11 mouse cellular contexts compared by ENCODE assay signal in the genomic region with DNA sequence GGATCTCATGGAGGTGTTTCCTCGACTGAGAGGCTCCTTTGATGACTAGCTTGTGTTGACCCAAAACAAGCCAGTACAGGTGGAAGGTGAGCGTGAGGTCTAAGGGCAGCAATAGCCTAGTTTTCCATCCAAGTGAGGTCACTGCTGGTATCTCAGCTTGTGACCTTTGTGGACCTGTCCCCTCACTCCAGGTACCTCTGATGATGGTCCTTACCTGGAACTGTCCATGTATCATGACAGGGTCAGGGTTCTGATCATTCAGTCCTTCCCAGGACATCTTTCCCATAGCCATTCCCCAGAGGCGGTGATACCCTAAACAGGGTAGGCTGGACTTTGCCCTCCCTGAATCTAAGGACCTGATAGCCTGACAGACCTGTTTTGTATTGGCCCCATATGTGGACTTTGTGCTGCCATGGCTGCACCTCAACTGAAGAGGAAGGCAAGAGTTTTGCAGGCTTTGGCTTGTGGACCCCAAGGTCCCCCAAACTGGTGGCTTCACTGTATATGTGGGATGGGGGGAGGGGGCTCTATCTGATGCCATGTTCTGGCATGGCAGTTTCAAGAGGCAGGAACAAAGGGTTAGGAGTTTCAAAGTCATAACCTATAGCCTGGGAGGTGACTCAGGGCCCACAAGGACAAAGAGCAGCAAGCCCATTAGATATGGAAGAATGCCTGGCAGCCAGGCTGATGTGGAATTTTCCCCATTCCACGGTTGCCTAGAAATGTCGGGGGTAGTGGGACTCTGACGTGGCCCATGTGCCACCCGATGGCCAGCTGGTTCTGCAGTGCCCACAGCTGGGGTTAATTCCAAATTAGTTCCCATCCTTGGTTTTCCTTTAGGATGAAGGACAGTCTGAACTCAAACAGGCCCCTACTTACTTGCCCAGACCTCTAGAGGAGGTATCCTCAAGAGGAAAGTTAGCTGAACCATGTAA. TPM values are rescaled to one million over a fixed set of nuclear protein-coding genes. Genes with fewer than 3 reads are reported as not detected.
DNase-seq lines count a peak whose midpoint lies in the region; ATAC-seq lines count a peak whose summit lies in the region.
"Had no signal": no experiment of that assay in that cellular context is flagged by ENCODE, and none has a peak within 500 bp of the region (broad histone marks: within the 10 kb centered on the region; RNA-seq: fewer than 3 reads in every experiment).

No protein-coding gene starts in this region.

- intact Hi-C loops in gastrocnemius, postnatal 36 days (cut with DNase I), result no loop called here

- H3K4me3 ChIP-seq in hindbrain, embryonic 10.5 days, result peak overlapping the region; percentile 55; the same call in 1 of the 2 replicates
- H3K4me3 ChIP-seq in hindbrain, embryonic 11.5 days (ENCODE audit: low read depth, low read length), result no peak overlapping the region
- H3K4me3 ChIP-seq in embryonic facial prominence, embryonic 14.5 days (ENCODE audit: low read depth, low read length), result no peak overlapping the region
- peak overlapping the region; percentile 51 for H3K4me3 ChIP-seq in kidney, embryonic 16.5 days (ENCODE audit: low read length)
- H3K4me3 ChIP-seq in neural tube, embryonic 13.5 days, result no peak overlapping the region

- ATAC-seq in hindbrain, embryonic 11.5 days (ENCODE audit: low FRiP score), result no peak
- ATAC-seq in embryonic facial prominence, embryonic 14.5 days (ENCODE audit: low read depth), result no peak
- ATAC-seq in kidney, embryonic 16.5 days (ENCODE audit: low FRiP score, low TSS enrichment), result no peak
- no peak for ATAC-seq in neural tube, embryonic 13.5 days (ENCODE audit: low read depth)

- no peaks in the 10 kb centered on the region for H3K9me3 ChIP-seq in hindbrain, embryonic 10.5 days
- H3K9me3 ChIP-seq in hindbrain, embryonic 11.5 days (ENCODE audit: control insufficient read depth, low read length), result no peaks in the 10 kb centered on the region
- no peaks in the 10 kb centered on the region for H3K9me3 ChIP-seq in embryonic facial prominence, embryonic 14.5 days (ENCODE audit: control insufficient read depth, low read length)
- H3K9me3 ChIP-seq in kidney, embryonic 16.5 days (ENCODE audit: low read length), result no peaks in the 10 kb centered on the region
- H3K9me3 ChIP-seq in neural tube, embryonic 13.5 days, result no peaks in the 10 kb centered on the region

- no peak overlapping the region; the same call in 1 of the 2 replicates for H3K4me2 ChIP-seq in hindbrain, embryonic 11.5 days (replicated peaks; ENCODE audit: low read depth, low read length)
- peak overlapping the region; percentile 72; the same call in 1 of the 2 replicates for H3K4me2 ChIP-seq in embryonic facial prominence, embryonic 14.5 days (ENCODE audit: low read depth, low read length)
- H3K4me2 ChIP-seq in kidney, embryonic 16.5 days (replicated peaks; ENCODE audit: low read depth, low read length), result peak overlapping the region; percentile 67
- H3K4me2 ChIP-seq in neural tube, embryonic 13.5 days, result peak overlapping the region; percentile 66; the same call in 1 of the 2 replicates

- 66% methylated on average over 7 of the region's 7 CpGs for WGBS in hindbrain, embryonic 10.5 days
- WGBS in hindbrain, embryonic 11.5 days, result 61% methylated on average over 7 of the region's 7 CpGs
- WGBS in embryonic facial prominence, embryonic 14.5 days, result 63% methylated on average over 7 of the region's 7 CpGs
- 72% methylated on average over 7 of the region's 7 CpGs for WGBS in kidney, embryonic 16.5 days
- WGBS in neural tube, embryonic 13.5 days, result 65% methylated on average over 7 of the region's 7 CpGs

- H3K27me3 ChIP-seq in hindbrain, embryonic 10.5 days (ENCODE audit: insufficient read depth, poor library complexity, severe bottlenecking), result peaks cover 23% of the 10 kb centered on the region
- 0 out of 2 replicates have a peak, but pooled peaks cover 2% of the 10 kb centered on the region for H3K27me3 ChIP-seq in hindbrain, embryonic 11.5 days (ENCODE audit: control insufficient read depth, insufficient read depth, low read length)
- H3K27me3 ChIP-seq in embryonic facial prominence, embryonic 14.5 days (replicated peaks; ENCODE audit: control insufficient read depth, insufficient read depth, low read length), result peaks cover 3% of the 10 kb centered on the region; the same call in 1 of the 2 replicates
- H3K27me3 ChIP-seq in kidney, embryonic 16.5 days (ENCODE audit: insufficient read depth, low read length), result peaks cover 9% of the 10 kb centered on the region; the same call in 1 of the 2 replicates
- peaks cover 9% of the 10 kb centered on the region for H3K27me3 ChIP-seq in neural tube, embryonic 13.5 days

- H3K36me3 ChIP-seq in hindbrain, embryonic 10.5 days, result peaks cover 41% of the 10 kb centered on the region
- H3K36me3 ChIP-seq in hindbrain, embryonic 11.5 days (ENCODE audit: control insufficient read depth, insufficient read depth, low read length), result 0 out of 2 replicates have a peak, but pooled peaks cover 3% of the 10 kb centered on the region
- H3K36me3 ChIP-seq in embryonic facial prominence, embryonic 14.5 days (ENCODE audit: control insufficient read depth, insufficient read depth, low read length), result peaks cover 28% of the 10 kb centered on the region
- H3K36me3 ChIP-seq in kidney, embryonic 16.5 days (ENCODE audit: insufficient read depth, low read length), result peaks cover 28% of the 10 kb centered on the region
- peaks cover 40% of the 10 kb centered on the region for H3K36me3 ChIP-seq in neural tube, embryonic 13.5 days

- H3K4me1 ChIP-seq in hindbrain, embryonic 10.5 days (replicated peaks), result peaks cover 32% of the 10 kb centered on the region
- H3K4me1 ChIP-seq in hindbrain, embryonic 11.5 days (replicated peaks; ENCODE audit: control insufficient read depth, insufficient read depth, low read length), result 0 out of 2 replicates have a peak, but pooled peaks cover 2% of the 10 kb centered on the region
- 0 out of 2 replicates have a peak, but pooled peaks cover 7% of the 10 kb centered on the region for H3K4me1 ChIP-seq in embryonic facial prominence, embryonic 14.5 days (ENCODE audit: control insufficient read depth, insufficient read depth, low read length)
- H3K4me1 ChIP-seq in kidney, embryonic 16.5 days (ENCODE audit: insufficient read depth, low read length), result peaks cover 19% of the 10 kb centered on the region; the same call in 1 of the 2 replicates
- peaks cover 18% of the 10 kb centered on the region for H3K4me1 ChIP-seq in neural tube, embryonic 13.5 days (replicated peaks)

- H3K27ac ChIP-seq in hindbrain, embryonic 10.5 days, result peak overlapping the region; percentile 66; the same call in 1 of the 2 replicates
- H3K27ac ChIP-seq in hindbrain, embryonic 11.5 days (ENCODE audit: low read depth, low read length), result no peak overlapping the region
- H3K27ac ChIP-seq in embryonic facial prominence, embryonic 14.5 days (replicated peaks; ENCODE audit: low read depth, low read length), result no peak overlapping the region
- H3K27ac ChIP-seq in kidney, embryonic 16.5 days (ENCODE audit: low read length), result peak overlapping the region; percentile 68
- no peak overlapping the region for H3K27ac ChIP-seq in neural tube, embryonic 13.5 days (replicated peaks)

- no peak for DNase-seq in hindbrain, embryonic 10.5 days (ENCODE audit: low spot score)
- no peak for DNase-seq in hindbrain, embryonic 11.5 days (ENCODE audit: low spot score)
- no peak for DNase-seq in embryonic facial prominence, embryonic 14.5 days (ENCODE audit: low spot score)
- DNase-seq in gastrocnemius, postnatal 36 days, result no peak
- no peak for DNase-seq in spleen, postnatal 14 days (ENCODE audit: low spot score in 2 of 2)
- DNase-seq in c-Kit-positive CD71-positive TER-119-positive erythroid progenitor cells, embryonic 14.5 days (ENCODE audit: low spot score), result no peak
- DNase-seq: cerebellum, adult 9-10 months had no signal

- H3K9ac ChIP-seq in hindbrain, embryonic 11.5 days (ENCODE audit: low read depth, low read length), result no peak overlapping the region
- no peak overlapping the region for H3K9ac ChIP-seq in embryonic facial prominence, embryonic 14.5 days (ENCODE audit: low read depth, low read length)
- H3K9ac ChIP-seq in kidney, embryonic 16.5 days (replicated peaks; ENCODE audit: low read length), result peak overlapping the region; percentile 70; the same call in 1 of the 2 replicates
- H3K9ac ChIP-seq in neural tube, embryonic 13.5 days, result no peak overlapping the region

RNA-seq across cellular contexts. Expression of a gene that starts 0.9 kb away (rescaled TPM):
- polyA plus RNA-seq in hindbrain, embryonic 10.5 days (2016; fragmentation: Nextera tagmentation; extraction: Ambion mirVana), result 1.1 and 1.3 TPM in 2 replicates
- 1.4 and 1.5 TPM in 2 replicates for polyA plus RNA-seq in hindbrain, embryonic 11.5 days (2014; fragmentation: Nextera tagmentation; extraction: Ambion mirVana)
- polyA plus RNA-seq in embryonic facial prominence, embryonic 14.5 days (2014; fragmentation: Nextera tagmentation; extraction: Ambion mirVana), result 3.2 and 3.3 TPM in 2 replicates
- 9.7 and 11.1 TPM in 2 replicates for polyA plus RNA-seq in kidney, embryonic 16.5 days (2015; fragmentation: Nextera tagmentation; extraction: Ambion mirVana)
- 4.0 and 4.3 TPM in 2 replicates for polyA plus RNA-seq in neural tube, embryonic 13.5 days (2015; fragmentation: Nextera tagmentation; extraction: Ambion mirVana)
- under 1 TPM; 0.26 to 0.42 TPM for total RNA-seq in gastrocnemius, postnatal 36 days (2021)

RNA-seq across cellular contexts. Expression of a gene that starts 6.0 kb away (rescaled TPM):
- polyA plus RNA-seq in hindbrain, embryonic 10.5 days (2016; fragmentation: Nextera tagmentation; extraction: Ambion mirVana), result 0.13 and 0.22 TPM in 2 replicates
- polyA plus RNA-seq in hindbrain, embryonic 11.5 days (2014; fragmentation: Nextera tagmentation; extraction: Ambion mirVana), result 0.17 and 0.19 TPM in 2 replicates
- polyA plus RNA-seq in embryonic facial prominence, embryonic 14.5 days (2014; fragmentation: Nextera tagmentation; extraction: Ambion mirVana), result not detected in 2 replicates
- polyA plus RNA-seq in kidney, embryonic 16.5 days (2015; fragmentation: Nextera tagmentation; extraction: Ambion mirVana), result 0.31 and 0.49 TPM in 2 replicates
- 0.17 TPM in 1 of 2 replicates, not detected in the other for polyA plus RNA-seq in neural tube, embryonic 13.5 days (2015; fragmentation: Nextera tagmentation; extraction: Ambion mirVana)
- not detected for total RNA-seq in gastrocnemius, postnatal 36 days (2021)
- total RNA-seq: heart, postnatal 25 days; monocyte, adult 5-6 weeks had no signal

RNA-seq across cellular contexts. Expression of a gene that starts 18.8 kb away (rescaled TPM):
- 81.8 and 98.2 TPM in 2 replicates for polyA plus RNA-seq in hindbrain, embryonic 10.5 days (2016; fragmentation: Nextera tagmentation; extraction: Ambion mirVana)
- polyA plus RNA-seq in hindbrain, embryonic 11.5 days (2014; fragmentation: Nextera tagmentation; extraction: Ambion mirVana), result 65.7 and 71.9 TPM in 2 replicates
- 59.7 and 62.9 TPM in 2 replicates for polyA plus RNA-seq in embryonic facial prominence, embryonic 14.5 days (2014; fragmentation: Nextera tagmentation; extraction: Ambion mirVana)
- polyA plus RNA-seq in kidney, embryonic 16.5 days (2015; fragmentation: Nextera tagmentation; extraction: Ambion mirVana), result 88.0 and 88.8 TPM in 2 replicates
- 56.5 and 59.4 TPM in 2 replicates for polyA plus RNA-seq in neural tube, embryonic 13.5 days (2015; fragmentation: Nextera tagmentation; extraction: Ambion mirVana)
- 10 to 100 TPM; 31.3 to 35.5 TPM for total RNA-seq in gastrocnemius, postnatal 36 days (2021)

RNA-seq across cellular contexts. Expression of a gene that starts 48.7 kb away (rescaled TPM):
- polyA plus RNA-seq in hindbrain, embryonic 10.5 days (2016; fragmentation: Nextera tagmentation; extraction: Ambion mirVana), result not detected in 2 replicates
- polyA plus RNA-seq in hindbrain, embryonic 11.5 days (2014; fragmentation: Nextera tagmentation; extraction: Ambion mirVana), result not detected in 2 replicates
- polyA plus RNA-seq in embryonic facial prominence, embryonic 14.5 days (2014; fragmentation: Nextera tagmentation; extraction: Ambion mirVana), result 0.29 and 0.88 TPM in 2 replicates
- polyA plus RNA-seq in kidney, embryonic 16.5 days (2015; fragmentation: Nextera tagmentation; extraction: Ambion mirVana), result 0.41 TPM in 1 of 2 replicates, not detected in the other
- polyA plus RNA-seq in neural tube, embryonic 13.5 days (2015; fragmentation: Nextera tagmentation; extraction: Ambion mirVana), result not detected in 2 replicates
- total RNA-seq in gastrocnemius, postnatal 36 days (2021), result not detected
- total RNA-seq: monocyte, adult 5-6 weeks had no signal

RNA-seq across cellular contexts. Expression of a gene that starts 50.6 kb away (rescaled TPM):
- 31.6 and 34.7 TPM in 2 replicates for polyA plus RNA-seq in hindbrain, embryonic 10.5 days (2016; fragmentation: Nextera tagmentation; extraction: Ambion mirVana)
- 32.8 and 38.8 TPM in 2 replicates for polyA plus RNA-seq in hindbrain, embryonic 11.5 days (2014; fragmentation: Nextera tagmentation; extraction: Ambion mirVana)
- 49.0 and 50.4 TPM in 2 replicates for polyA plus RNA-seq in embryonic facial prominence, embryonic 14.5 days (2014; fragmentation: Nextera tagmentation; extraction: Ambion mirVana)
- 152 and 173 TPM in 2 replicates for polyA plus RNA-seq in kidney, embryonic 16.5 days (2015; fragmentation: Nextera tagmentation; extraction: Ambion mirVana)
- polyA plus RNA-seq in neural tube, embryonic 13.5 days (2015; fragmentation: Nextera tagmentation; extraction: Ambion mirVana), result 31.1 and 31.9 TPM in 2 replicates
- total RNA-seq in gastrocnemius, postnatal 36 days (2021), result 10 to 100 TPM; 15.3 to 15.5 TPM

Comparison
In these comparisons a context has a peak if more than half of its experiments do, and no peak if none do; other contexts are left out.
1. H3K27ac ChIP-seq: peak in hindbrain, embryonic 10.5 days (single experiment) and kidney, embryonic 16.5 days (single experiment); none in hindbrain, embryonic 11.5 days (single experiment), embryonic facial prominence, embryonic 14.5 days (single experiment) and neural tube, embryonic 13.5 days (single experiment).
2. H3K4me3 ChIP-seq: peak in hindbrain, embryonic 10.5 days (single experiment) and kidney, embryonic 16.5 days (single experiment); none in hindbrain, embryonic 11.5 days (single experiment), embryonic facial prominence, embryonic 14.5 days (single experiment) and neural tube, embryonic 13.5 days (single experiment).